Mouse (Mus musculus) megakaryocyte progenitor cell, adult 5-6 weeks (primary cell): ENCODE data around the gene Paqr7. TPM values are rescaled to one million over a fixed set of nuclear protein-coding genes. Genes with fewer than 3 reads are reported as not detected.
"Not testable (repeated sequence)": the region's sequence is repeated elsewhere in the genome, so short reads cannot be mapped to it uniquely, and the experiment has no call there.

ENCODE experiments used
- ATAC-seq: replicated peaks from 2 replicates; pipeline ENCODE4 v1.8.0; 2016; ENCODE audit warnings: mild to moderate bottlenecking, moderate TSS enrichment, inconsistent platforms; ENCODE audit not compliant: poor library complexity
- total RNA-seq, 2 experiments: library from RNA; stranded (forward) in 1 of 2; stranded (reverse) in 1 of 2; fragments of 157-497, 149-512 nt in 1 of 2; fragments of 200-1000 nt in 1 of 2; gene quantifications; 2 replicates each; pipeline versions ENCODE4 v1.2.3 to v1.2.4; 2015 to 2017

Gene Paqr7
- total RNA-seq, 2 experiments from 2014 or later = 5.2 to 13.5 TPM

GRCm38 (mm10) chr4:134498983-134499382 is 2.5 kb downstream of the Paqr7 start:
- not testable (repeated sequence) for ATAC-seq

- no peak for ATAC-seq
These were observed 4.6 kb downstream of the Paqr7 start for GRCm38 (mm10) chr4:134501095-134501494.

- ATAC-seq = peak; percentile 61
These were observed 7.3 kb downstream of the Paqr7 start for GRCm38 (mm10) chr4:134503686-134504357.

DNA sequence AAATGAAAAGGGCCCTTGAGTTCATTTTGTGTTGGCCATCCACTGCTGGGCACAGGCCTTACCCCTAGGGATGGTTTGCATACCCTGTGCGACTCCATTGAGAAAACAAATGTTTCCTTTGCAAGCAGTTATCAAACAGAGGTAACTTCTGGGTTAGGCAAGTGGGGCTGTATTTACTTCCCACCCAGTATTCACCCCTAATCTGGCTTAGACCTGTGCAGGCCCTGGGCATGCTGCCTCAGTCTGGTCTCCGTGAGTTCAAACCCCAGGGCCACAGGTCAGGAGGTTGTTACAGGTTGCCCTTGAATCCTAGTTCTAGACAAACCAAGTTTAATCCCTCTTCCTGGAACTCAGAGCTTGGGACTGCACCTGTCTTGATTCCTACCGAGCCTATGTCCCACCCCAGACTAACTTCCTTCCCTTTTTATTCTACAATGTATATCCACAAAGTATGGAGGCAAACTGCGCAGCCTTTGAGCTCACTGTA is 8.8 kb downstream of the Paqr7 start:
- ATAC-seq = no peak

DNA sequence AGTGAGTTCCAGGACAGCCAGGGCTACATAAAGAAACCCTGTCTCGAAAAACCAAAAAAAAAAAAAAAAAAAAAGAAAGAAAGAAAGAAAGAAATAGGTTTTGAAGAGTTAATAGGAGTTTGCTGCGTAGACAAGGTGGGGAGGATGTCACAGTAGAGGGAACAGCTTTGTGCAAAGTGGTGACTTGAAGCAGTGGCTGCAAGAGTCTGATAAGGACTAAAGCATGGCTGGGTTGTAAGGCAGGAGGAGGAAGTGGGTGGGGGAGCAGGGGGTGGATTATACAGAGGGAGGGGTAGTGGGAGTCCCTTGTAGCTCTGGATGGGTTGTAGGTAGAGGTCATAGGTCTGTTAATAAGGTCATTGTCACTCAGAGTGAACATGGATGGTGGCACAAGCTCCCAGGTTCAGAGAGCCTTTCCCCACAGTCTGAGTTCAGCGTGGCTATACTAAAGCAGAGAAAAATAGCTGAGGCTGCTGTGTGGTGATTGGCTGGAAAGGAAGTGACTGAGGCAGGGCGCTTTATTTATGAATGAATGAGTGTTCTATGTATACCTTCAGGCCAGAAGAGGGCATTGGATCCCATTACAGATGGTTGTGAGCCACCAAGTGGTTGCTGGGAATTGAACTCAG is 9.6 kb downstream of the Paqr7 start:
- peak; percentile 81 for ATAC-seq

GRCm38 (mm10) chr4:134506713-134507112 is 10.2 kb downstream of the Paqr7 start:
- ATAC-seq = no peak

- no peak for ATAC-seq
These were observed 13.9 kb downstream of the Paqr7 start for GRCm38 (mm10) chr4:134510396-134510795.

DNA sequence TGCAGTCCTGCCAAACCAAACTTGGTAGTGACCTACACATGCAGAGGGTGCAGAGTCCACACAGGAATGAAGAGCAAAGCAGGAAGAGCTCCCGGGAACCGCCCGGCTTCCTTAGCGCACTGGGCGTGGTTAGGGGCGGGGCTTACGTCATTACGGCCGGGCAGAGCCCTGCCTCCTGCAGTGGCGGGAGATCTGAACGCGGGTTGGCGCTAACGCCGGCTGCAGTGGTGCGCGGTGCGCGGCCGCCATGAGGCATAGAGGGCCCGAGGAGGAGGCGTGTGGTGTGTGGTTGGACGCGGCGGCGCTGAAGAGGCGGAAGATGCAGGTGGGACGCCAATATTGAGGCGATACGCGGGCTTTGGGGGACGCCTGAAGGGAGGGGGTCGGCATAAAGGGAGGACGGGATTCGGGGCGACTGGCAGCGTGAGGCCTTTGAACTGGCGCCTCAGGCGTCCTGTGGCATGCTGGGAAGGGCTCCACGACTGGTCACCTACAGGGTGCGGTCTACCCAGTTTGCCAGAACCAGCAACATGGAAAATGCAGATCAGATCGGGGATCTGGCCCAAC is 14.4 kb downstream of the Paqr7 start, which contains the start of gene Aunip:
Gene Aunip, plus strand, starts transcription at position 155 of the 567 bp plus-strand sequence.
- peak; percentile 86 for ATAC-seq

- no peak for ATAC-seq
These were observed 15.2 kb downstream of the Paqr7 start for GRCm38 (mm10) chr4:134511730-134512129.

DNA sequence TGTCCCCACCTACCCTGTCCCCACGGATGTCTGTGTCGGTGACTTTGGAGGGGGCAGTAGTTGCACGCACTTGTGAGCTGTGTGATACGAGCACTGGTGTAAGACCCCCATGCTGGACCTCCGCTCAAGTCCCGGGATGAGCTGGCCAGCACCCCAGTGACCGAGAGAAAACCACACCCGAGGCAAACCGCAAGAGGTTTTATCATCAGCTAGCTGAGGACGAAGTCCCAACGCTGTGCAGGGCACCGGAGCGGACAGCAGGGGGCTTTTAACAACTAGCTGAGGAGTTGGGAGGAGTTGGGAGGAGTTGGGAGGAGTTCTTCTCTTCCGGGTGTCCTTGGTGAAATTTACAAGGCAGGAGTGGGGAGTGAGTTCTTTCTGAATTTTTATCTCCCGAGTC is 16.3 kb downstream of the Paqr7 start:
- peak; percentile 64 for ATAC-seq

DNA sequence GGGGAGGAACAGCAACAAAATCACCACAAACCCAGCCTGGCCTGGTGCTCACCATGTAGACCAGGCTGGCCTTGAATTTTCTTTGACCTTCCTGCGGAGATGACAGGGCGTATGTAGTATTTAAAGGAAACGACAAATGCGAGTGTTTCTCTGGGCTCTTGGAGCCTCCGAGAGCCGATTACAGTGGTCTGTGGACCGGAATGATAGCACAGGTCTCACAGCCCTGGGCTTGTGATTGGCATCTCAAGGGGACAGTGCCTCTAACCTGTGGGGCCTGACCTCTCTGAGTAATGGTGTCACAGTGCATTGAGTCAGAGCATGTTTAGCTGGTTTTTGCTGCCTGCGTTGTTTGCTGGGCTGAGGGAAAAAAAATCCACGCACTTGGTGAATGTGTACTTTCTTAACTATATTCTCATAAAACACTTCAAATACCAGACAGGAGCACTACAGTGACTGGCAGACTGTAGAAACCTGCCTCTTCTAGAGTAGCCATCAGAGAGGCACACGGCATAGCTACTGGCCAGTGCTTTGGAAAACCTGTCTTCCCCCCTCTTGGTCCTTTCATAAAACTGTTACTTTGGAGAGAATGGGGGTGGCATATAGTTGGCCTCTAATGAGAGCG is 17.9 kb downstream of the Paqr7 start:
- ATAC-seq = no peak

DNA sequence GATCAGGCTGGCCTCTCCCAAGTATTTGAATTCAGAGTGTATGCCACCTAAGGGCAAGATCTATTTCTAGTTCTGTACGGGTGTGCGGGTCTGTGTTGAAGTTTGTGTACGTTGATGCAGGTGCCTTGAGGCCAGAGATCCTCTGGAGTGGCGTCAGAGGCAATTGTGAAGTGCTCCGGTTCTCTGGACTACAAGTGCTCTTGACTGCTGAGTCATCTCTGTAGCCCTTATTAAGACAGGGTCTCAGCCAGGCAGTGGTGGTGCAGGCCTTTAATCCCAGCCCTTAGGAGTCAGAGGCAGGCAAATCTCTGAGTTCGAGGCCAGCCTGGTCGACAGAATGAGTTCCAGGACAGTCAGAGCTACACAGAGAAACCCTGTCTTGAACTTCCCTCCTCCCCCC is 19.1 kb downstream of the Paqr7 start:
- no peak for ATAC-seq

DNA sequence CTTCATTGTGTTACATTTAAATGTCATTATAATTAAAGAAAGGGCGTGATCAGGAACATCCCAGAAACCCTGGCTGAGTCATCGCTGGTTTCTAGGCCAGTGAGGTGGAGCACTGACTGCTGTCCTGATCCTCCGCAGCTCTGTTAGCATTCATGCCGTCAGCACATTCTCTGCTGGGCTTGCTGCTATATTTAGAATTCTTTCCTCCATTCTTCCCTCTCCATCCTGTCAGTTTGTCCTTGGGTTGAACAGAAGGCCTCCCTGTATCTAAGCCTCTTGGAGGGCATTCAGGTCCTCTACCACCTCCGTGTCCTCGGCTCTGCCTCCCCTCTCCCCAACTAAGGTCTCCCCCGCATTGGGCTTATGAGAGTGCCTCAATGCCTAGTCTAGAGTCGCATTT is 20.5 kb downstream of the Paqr7 start:
- no peak for ATAC-seq

GRCm38 (mm10) chr4:134517719-134518118 is 21.2 kb downstream of the Paqr7 start:
- no peak for ATAC-seq

GRCm38 (mm10) chr4:134518541-134518940 is 22.0 kb downstream of the Paqr7 start:
- no peak for ATAC-seq

DNA sequence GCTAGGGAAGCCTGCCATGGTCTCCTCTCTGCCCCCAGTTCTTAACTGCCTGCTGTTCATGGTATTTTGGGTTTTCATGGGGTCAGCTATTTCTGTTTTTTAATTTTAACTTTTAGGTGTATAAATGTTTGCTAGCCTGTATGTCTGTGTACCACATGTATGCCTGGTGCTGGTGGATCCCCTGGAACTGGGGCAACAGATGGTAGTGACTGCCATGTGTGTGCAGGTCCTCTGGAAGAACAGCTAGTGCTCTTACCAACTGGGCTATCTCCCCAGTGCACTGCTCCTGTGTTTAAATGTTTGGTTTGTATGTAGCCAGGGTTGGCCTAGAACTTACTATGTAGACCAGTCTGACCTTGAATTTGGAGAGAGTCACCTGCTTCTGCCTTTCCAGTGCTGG is 22.8 kb downstream of the Paqr7 start:
- ATAC-seq = no peak

DNA sequence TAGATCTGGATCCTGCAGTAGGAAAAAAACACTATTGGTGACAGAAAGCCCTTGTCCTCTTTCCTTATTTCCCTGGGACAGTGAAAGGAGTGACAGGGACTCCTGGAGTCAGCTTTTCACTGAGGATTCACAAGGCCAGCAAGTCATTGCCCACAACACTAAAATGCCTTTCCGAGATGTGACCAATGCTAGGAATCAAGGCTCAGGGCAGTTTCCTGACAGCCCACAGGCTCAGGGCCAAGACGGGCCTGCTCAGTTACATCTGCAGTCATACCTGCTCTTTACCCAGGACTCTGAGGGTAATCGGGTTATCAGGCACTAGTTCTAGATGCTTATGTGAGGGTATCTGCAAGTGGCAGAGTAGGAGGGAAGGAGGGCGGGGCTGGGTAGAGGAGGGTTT is 26.9 kb downstream of the Paqr7 start:
- ATAC-seq = no peak

DNA sequence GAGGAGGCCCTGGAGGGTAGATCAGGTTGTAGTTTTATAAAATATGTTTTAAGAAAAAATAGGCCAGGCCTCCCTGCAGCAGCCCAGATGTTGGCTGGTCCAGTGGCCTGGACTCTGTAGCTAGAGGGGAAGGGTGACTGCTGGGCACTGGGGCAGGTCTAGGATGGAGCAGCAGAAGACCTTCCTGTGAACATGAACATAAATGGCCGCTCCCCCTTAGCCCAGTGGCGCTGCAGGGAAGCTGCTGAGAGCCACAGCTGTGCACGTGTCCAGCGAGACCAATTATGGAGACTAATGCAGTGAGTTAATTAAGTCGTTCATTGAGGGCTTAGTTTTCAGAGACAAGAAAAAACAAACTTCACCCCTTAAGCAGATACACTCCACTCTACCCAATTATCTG is 29.3 kb downstream of the Paqr7 start:
- no peak; the same call in 1 of the 2 replicates for ATAC-seq

DNA sequence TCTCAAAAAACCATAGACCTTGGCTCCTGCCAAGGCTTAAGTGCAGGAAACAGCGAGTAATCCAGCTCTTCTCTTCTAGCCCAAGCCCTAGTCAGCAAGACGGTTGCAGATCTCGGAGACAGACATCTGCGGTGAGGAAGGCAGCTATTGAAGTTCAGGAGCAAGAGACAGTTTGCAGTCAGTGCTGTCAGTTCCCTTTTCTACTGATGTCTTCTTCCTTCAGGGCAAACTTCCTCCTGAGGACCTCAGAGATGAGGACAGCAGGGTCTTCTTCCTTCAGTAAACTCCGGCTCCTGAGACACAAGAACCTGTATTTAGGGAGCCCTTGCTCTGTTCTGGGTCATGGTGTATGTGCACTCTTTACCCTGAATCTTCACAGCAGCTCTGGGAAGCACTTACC is 29.7 kb downstream of the Paqr7 start:
- ATAC-seq = peak; percentile 74

DNA sequence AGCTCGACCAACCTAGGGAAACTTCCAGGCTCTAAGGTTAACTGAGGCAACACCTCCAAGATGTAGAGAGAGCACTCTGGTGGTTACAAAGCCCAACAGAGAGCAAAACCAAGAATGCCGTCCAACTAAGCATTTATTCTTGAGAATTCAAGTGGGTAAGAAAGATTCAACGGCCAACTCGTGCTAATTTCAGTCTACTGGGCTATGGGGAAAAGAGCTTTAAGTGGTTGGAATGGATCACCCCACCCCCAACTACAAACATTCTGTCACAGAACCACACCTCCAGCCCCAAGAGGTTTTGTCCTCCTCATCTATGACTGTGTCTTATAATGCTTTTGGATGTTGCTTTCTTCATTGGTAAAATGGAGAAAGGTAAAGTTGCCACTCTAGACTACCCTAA is 36.4 kb downstream of the Paqr7 start:
- ATAC-seq = no peak

- no peak for ATAC-seq
These were observed 36.9 kb downstream of the Paqr7 start for GRCm38 (mm10) chr4:134533421-134533820.
